Mouse (Mus musculus) myocyte (in vitro differentiated cells): ENCODE results near the gene Crat.

Experiments used
- CEBPB ChIP-seq: IDR thresholded peaks from 2 replicates; pipeline ENCODE4 v1.6.1; 2011; ENCODE audit warnings: mild to moderate bottlenecking, moderate library complexity; ENCODE audit not compliant: poor library complexity, insufficient read depth, severe bottlenecking
- E2F4 ChIP-seq: IDR thresholded peaks from one replicate; pipeline ENCODE4 v1.6.1; 2011; ENCODE audit warnings: mild to moderate bottlenecking, control low read depth, moderate library complexity; ENCODE audit not compliant: insufficient read depth
- MAX ChIP-seq: IDR thresholded peaks from one replicate; pipeline ENCODE4 v1.6.1; 2011; ENCODE audit warnings: low read depth, mild to moderate bottlenecking, control low read depth
- MYOD1 ChIP-seq, 3 experiments: IDR thresholded peaks; one replicate each; pipeline ENCODE4 v1.6.1; 2011; ENCODE audit warnings: control low read depth in 2 of 3, low read depth in 2 of 3, mild to moderate bottlenecking in 2 of 3, moderate library complexity in 1 of 3; ENCODE audit not compliant: insufficient read length in 2 of 3, control insufficient read depth in 1 of 3
- POLR2A ChIP-seq: IDR thresholded peaks from one replicate; pipeline ENCODE4 v1.6.1; 2011; ENCODE audit warnings: low read depth, mild to moderate bottlenecking, control low read depth, moderate library complexity; ENCODE audit not compliant: insufficient read length
- POLR2AphosphoS2 ChIP-seq: IDR thresholded peaks from one replicate; pipeline ENCODE4 v1.6.1; 2011; ENCODE audit warnings: low read depth, control low read depth; ENCODE audit not compliant: insufficient read length
- SRF ChIP-seq: IDR thresholded peaks from one replicate; pipeline ENCODE4 v1.6.1; 2011; ENCODE audit warnings: low read depth; ENCODE audit not compliant: control insufficient read depth, insufficient read length
- TCF12 ChIP-seq: IDR thresholded peaks from one replicate; pipeline ENCODE4 v1.6.1; 2011; ENCODE audit warnings: mild to moderate bottlenecking, control low read depth; ENCODE audit not compliant: poor library complexity, insufficient read depth, severe bottlenecking
- TCF3 ChIP-seq: IDR thresholded peaks from one replicate; pipeline ENCODE4 v1.6.1; 2011; ENCODE audit warnings: low read depth, control low read depth; ENCODE audit not compliant: insufficient read length
- USF1 ChIP-seq: IDR thresholded peaks from one replicate; pipeline ENCODE4 v1.6.1; 2011; ENCODE audit warnings: low read depth, mild to moderate bottlenecking, control low read depth, moderate library complexity

- TF ChIP-seq POLR2A = no peak
- TF ChIP-seq SRF = no peak
- no peak for TF ChIP-seq TCF3
- no peak for TF ChIP-seq USF1
- TF ChIP-seq CEBPB = no peak
- TF ChIP-seq MYOD1 (IDR thresholded peaks at IDR 0.05; ENCODE audit: control insufficient read depth in 1 of 3, insufficient read length in 2 of 3, low read depth in 2 of 3) = no peak
- no peak for TF ChIP-seq E2F4
- TF ChIP-seq MAX = no peak
- TF ChIP-seq POLR2AphosphoS2 = no peak
- no peak for TF ChIP-seq TCF12
Observed at GRCm38 (mm10) chr2:30413038-30413973, 2.3 kb downstream of the Crat start.
